Mouse (Mus musculus) forebrain, embryonic 13.5 days (tissue): Measurements from ENCODE around the gene Klf3. TPM values are rescaled to one million over a fixed set of nuclear protein-coding genes. Genes with fewer than 3 reads are reported as not detected.
A peak's percentile ranks its signal among the peaks of the same experiment; 100 is the strongest.

Experiments
- ATAC-seq: fragments of 200-750 bp; cut with Nextera tagmentation; 2 replicates; pipeline ENCODE4 v1.8.0; 2017
- H3K27ac ChIP-seq: fragments of 300-500 bp; sonication (generic); 2 replicates; pipeline ENCODE4 v1.5.1; 2015; ENCODE audit warnings: inconsistent platforms, mild to moderate bottlenecking, moderate library complexity
- H3K27me3 ChIP-seq: fragments of 300-500 bp; sonication (generic); 2 replicates; pipeline ENCODE4 v1.6.1; 2015; ENCODE audit warnings: mild to moderate bottlenecking, inconsistent platforms
- H3K36me3 ChIP-seq: fragments of 300-500 bp; sonication (generic); 2 replicates; pipeline ENCODE4 v1.6.1; 2015; ENCODE audit warnings: mild to moderate bottlenecking, inconsistent platforms; ENCODE audit not compliant: poor library complexity, severe bottlenecking
- H3K4me1 ChIP-seq: fragments of 300-500 bp; sonication (generic); 2 replicates; pipeline ENCODE4 v1.6.1; 2015; ENCODE audit warnings: inconsistent platforms
- H3K4me2 ChIP-seq: fragments of 300-500 bp; sonication (generic); 2 replicates; pipeline ENCODE4 v1.6.1; 2015; ENCODE audit warnings: inconsistent platforms, mild to moderate bottlenecking, moderate library complexity
- H3K4me3 ChIP-seq: fragments of 300-500 bp; sonication (generic); 2 replicates; pipeline ENCODE4 v1.5.1; 2015; ENCODE audit warnings: mild to moderate bottlenecking, inconsistent platforms
- H3K9ac ChIP-seq: fragments of 300-500 bp; sonication (generic); 2 replicates; pipeline ENCODE4 v1.6.1; 2015; ENCODE audit warnings: mild to moderate bottlenecking, inconsistent platforms
- H3K9me3 ChIP-seq: fragments of 300-500 bp; sonication (generic); replicated peaks from 2 replicates; pipeline ENCODE4 v1.6.1; 2016; ENCODE audit warnings: inconsistent platforms
- WGBS: fragments of 180-500 bp; shearing (Covaris S2); methylation state at CpG from one replicate; pipeline ENCODE4 v1.1.7; 2015; 5-methylcytosine and 5-hydroxymethylcytosine counted together
- polyA plus RNA-seq: library from polyadenylated mRNA; unstranded; fragments of >200 nt; fragmentation: Nextera tagmentation; extraction: Ambion mirVana; gene quantifications from 2 replicates; pipeline ENCODE4 v1.2.1, GENCODE M21; 2015

Klf3 gene
- polyA plus RNA-seq = 24.0 and 25.1 TPM in 2 replicates

DNA sequence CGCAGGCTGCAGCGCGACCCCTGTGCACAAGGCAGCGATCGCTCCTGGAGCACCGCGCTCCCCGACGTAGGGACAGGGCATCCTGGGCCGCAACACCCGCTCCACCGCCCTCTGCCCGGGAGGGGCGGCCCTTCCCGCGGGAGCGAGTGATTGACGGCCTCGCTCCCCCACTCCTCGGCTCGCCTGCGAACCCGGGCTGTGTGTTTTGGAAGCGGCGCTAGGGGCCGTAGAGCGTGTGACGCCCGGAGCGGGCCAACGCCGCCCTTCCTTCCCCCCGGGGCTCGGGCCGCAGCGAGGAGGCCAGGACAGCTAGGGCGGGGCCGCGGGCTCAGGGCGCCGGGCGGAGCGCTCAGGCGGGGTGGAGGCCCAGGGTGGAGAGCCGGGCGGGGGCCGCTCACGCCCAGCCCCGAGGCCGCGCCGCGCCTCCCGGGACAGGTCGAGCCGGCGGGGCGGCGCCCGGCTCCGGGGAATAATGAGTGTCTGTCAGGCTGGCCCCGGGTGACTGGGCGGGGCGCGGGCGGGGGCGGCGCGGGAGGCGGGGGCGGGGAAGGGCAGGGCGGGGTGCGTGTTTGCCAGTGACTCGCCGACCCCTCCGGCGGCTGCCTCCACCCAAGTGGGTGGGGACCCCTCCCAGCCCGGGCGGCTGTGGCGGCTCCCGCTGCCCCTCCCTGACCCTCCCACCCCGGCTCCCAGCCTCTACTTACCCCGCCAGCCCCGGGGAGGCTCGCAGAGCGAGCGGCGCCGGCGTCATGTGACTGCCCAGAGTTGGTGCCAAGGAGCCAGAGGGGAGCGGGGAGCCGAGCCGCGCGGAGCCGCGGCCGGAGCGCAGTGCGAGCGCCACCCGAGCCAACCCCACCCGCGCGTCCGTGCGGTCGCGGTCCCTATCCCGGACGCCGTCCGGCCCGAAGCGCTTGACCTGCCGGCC, at the start of gene Klf3:
Gene Klf3, plus strand, starts transcription at position 594 of the 925 bp plus-strand sequence.
- H3K36me3 ChIP-seq = no peaks in the 10 kb centered on the region
- H3K9me3 ChIP-seq = 0 out of 2 replicates have a peak, but pooled peaks cover 3% of the 10 kb centered on the region
- H3K4me1 ChIP-seq = peaks cover 40% of the 10 kb centered on the region
- WGBS = under 1% methylated on average over 61 of the region's 116 CpGs
- peak within 1 kb of the TSS; percentile 96 for H3K27ac ChIP-seq
- H3K4me3 ChIP-seq = peak within 1 kb of the TSS; percentile 81
- H3K4me2 ChIP-seq = peak within 1 kb of the TSS; percentile 73
- H3K9ac ChIP-seq = peak within 1 kb of the TSS; percentile 92
- ATAC-seq = peak; percentile 89
- H3K27me3 ChIP-seq = no peaks in the 10 kb centered on the region; the same call in 1 of the 2 replicates

DNA sequence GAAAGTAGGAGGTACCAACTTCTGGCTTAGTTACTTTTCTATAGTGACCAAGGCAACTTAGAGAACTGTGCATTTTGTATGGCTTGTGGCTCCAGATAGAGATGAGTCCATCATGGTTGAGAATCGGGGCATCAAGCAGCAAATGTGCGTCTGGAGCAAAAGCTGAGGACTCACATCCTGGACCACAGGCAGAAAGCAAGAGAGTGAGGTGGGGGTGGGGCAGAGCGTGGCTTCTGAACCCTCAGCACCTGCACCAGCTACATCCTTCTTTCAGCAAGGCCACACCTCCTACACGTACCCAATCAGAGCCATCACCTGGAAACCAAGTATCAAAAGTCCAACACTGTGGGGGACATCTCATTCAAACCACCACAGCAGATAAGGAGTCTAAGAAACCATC, 40.9 kb upstream of the Klf3 start:
- Histone ChIP-seq H3K4me1 (no peaks in the 10 kb centered on the region), H3K9me3 (no peaks in the 10 kb centered on the region), H3K9ac (no peak overlapping the region), H3K4me3 (no peak overlapping the region), H3K27ac (no peak overlapping the region), H3K36me3 (no peaks in the 10 kb centered on the region), H3K27me3 (no peaks in the 10 kb centered on the region), H3K4me2 (no peak overlapping the region)
- ATAC-seq = no peak
- 92% methylated on average over 4 of the region's 4 CpGs for WGBS

DNA sequence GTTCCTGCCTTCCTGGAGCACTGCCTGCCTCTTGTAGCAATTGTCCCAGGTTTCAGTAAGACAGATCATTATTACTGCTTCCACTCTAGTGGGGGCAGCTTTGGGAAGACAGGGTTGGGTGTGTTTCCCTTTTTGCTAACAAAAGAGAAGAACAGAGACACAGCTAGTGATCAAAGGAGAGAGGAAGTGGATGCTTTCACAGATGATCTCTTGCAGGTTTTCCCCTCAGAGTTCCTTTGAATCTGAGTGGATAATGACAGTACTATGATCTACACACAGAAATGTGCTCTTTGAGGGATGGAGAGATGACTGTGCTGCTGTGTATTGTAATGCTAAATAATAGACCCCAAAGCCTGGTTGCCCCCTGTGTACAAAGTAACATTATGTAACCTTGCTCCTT, 38.7 kb upstream of the Klf3 start:
- H3K27me3 ChIP-seq = no peaks in the 10 kb centered on the region
- ATAC-seq = no peak
- no peaks in the 10 kb centered on the region for H3K4me1 ChIP-seq
- no peak overlapping the region for H3K27ac ChIP-seq
- H3K9me3 ChIP-seq = no peaks in the 10 kb centered on the region
- no peaks in the 10 kb centered on the region for H3K36me3 ChIP-seq
- H3K9ac ChIP-seq = no peak overlapping the region
- no peak overlapping the region for H3K4me2 ChIP-seq
- no peak overlapping the region for H3K4me3 ChIP-seq

DNA sequence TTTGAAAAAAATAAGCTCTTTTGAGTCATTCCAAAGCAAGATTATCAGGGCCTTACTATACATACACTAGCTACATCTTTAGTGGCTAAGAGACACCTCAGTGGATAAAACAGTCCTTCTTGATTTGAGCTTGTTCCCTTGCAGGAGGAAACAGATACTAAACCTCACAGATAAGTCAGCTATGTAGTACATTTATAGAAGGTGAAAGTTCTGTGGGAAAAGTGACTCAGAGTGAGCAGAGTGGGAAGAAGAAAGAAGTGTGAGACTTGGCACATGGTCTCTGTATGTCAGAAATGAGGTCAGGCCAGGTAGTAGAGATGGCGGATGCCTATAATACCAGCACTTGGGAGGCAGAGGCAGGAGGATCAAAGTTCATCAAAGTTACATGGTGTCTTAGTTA, 37.4 kb upstream of the Klf3 start:
- Histone ChIP-seq H3K4me1 (no peaks in the 10 kb centered on the region), H3K4me2 (no peak overlapping the region), H3K9me3 (no peaks in the 10 kb centered on the region), H3K27me3 (no peaks in the 10 kb centered on the region), H3K36me3 (no peaks in the 10 kb centered on the region), H3K27ac (no peak overlapping the region), H3K9ac (no peak overlapping the region), H3K4me3 (no peak overlapping the region)
- no peak for ATAC-seq
- 100% methylated on average over 1 of the region's 1 CpGs for WGBS

DNA sequence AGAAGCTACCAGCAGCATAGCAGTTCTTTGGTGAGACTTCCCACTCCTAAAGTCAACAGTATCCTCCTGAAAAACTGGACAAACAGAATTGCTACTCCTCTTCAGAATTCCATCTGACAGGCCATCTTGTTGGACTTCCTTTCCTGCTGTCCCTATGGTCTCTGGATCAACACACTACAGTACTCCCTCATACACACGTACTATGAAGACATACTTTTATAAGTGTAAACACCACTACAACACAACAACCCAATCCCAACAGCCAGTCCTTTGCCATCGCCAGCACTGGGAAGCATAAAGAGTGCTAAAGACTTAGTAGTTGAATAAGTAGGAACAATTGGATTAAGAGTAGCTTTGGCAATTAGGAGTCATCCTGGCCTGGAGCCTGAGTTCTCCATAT, 36.6 kb upstream of the Klf3 start:
- Histone ChIP-seq H3K36me3 (no peaks in the 10 kb centered on the region), H3K4me2 (no peak overlapping the region), H3K9me3 (no peaks in the 10 kb centered on the region), H3K4me3 (no peak overlapping the region), H3K4me1 (no peaks in the 10 kb centered on the region), H3K27ac (no peak overlapping the region), H3K27me3 (no peaks in the 10 kb centered on the region), H3K9ac (no peak overlapping the region)
- ATAC-seq = no peak
- 86% methylated on average over 2 of the region's 2 CpGs for WGBS

DNA sequence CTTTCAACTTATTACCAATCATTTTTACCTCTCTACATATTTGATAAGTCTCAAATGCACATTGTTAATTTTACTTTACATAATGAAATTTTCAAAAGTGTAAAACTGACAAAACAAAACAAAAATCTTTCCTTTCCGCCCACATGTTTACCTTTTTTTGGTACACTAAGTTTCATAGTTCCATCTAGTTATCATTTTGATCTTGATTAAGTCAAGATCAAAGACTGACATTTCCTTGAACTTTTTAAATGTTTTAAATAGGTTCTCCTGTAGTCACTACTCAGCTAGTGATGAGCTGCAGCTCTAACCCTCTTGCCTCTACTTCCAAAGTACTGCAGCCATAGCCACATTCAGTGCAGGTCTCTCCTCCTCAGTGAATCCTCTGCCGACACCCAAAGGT, 31.6 kb upstream of the Klf3 start:
- no peaks in the 10 kb centered on the region for H3K9me3 ChIP-seq
- no peak for ATAC-seq
- WGBS = 96% methylated on average over 2 of the region's 2 CpGs
- H3K27me3 ChIP-seq = no peaks in the 10 kb centered on the region
- H3K4me1 ChIP-seq = no peaks in the 10 kb centered on the region
- no peaks in the 10 kb centered on the region for H3K36me3 ChIP-seq
- H3K4me2 ChIP-seq = no peak overlapping the region
- no peak overlapping the region for H3K9ac ChIP-seq
- no peak overlapping the region for H3K27ac ChIP-seq
- no peak overlapping the region for H3K4me3 ChIP-seq

DNA sequence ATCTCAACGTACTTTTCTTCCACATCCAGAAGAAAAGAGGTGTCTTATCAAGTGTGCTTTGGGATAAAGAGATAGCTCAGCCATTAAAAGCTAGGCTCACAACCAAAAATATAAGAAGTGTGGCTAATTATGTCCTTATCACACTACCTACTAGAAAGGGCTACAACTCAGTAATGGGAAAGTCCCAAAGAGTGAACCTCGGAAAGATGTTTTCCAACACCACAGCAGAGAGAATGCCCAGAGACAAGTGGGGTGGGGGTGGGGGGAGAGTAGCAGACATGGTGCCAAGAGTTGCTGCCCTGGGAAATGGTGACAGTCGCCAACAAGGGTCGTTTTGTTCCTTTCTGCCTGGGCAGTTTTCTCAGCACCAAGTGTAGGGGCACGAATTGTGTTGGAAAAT, 25.0 kb upstream of the Klf3 start:
- H3K9me3 ChIP-seq = no peaks in the 10 kb centered on the region
- no peaks in the 10 kb centered on the region for H3K27me3 ChIP-seq
- H3K4me1 ChIP-seq = no peaks in the 10 kb centered on the region
- H3K4me3 ChIP-seq = no peak overlapping the region
- no peak overlapping the region for H3K4me2 ChIP-seq
- ATAC-seq = no peak
- H3K36me3 ChIP-seq = no peaks in the 10 kb centered on the region
- H3K27ac ChIP-seq = no peak overlapping the region
- WGBS = 73% methylated on average over 5 of the region's 5 CpGs
- H3K9ac ChIP-seq = no peak overlapping the region

DNA sequence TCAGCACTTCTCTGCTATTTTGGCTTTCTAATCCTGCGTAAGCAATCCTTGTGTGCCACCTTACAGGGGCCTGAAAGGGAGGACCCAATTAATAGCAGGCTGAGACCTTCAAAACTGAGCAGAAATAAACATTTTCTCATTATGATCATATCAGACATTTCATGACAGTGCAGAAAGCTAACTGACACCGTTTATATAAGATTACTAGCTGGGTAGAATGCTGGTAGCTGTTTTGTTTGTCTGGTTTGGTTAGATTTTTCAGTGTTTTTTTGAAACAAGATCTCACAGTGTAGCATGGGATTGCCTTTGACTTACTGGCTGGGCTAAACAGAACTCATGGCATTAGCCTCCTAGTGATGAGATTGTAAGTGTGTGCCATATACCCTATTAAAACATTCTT, 23.9 kb upstream of the Klf3 start:
- 78% methylated on average over 2 of the region's 2 CpGs for WGBS

DNA sequence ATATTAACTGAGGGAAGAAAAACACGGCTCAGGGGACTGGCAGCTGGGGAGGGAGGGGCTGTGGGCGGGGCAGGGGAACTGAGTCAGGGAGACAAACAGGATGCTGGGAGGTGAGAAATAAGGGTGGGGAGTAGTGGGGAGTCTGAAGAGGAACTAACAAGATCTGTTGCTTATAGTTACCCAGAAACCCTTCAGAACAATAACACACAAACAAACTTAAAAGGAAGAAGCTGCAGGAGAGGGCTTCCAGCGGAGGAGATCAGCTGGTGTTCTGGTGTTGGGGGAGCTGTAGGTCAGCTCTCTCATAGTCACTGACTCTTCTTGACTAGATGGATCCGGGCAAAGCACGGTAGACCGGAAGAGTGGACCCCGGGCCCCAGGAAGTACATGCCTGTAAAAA, 22.4 kb upstream of the Klf3 start:
- 81% methylated on average over 7 of the region's 7 CpGs for WGBS
- no peak overlapping the region for H3K4me2 ChIP-seq
- H3K4me3 ChIP-seq = no peak overlapping the region
- no peak overlapping the region for H3K9ac ChIP-seq
- no peak for ATAC-seq
- H3K27me3 ChIP-seq = no peaks in the 10 kb centered on the region
- H3K27ac ChIP-seq = no peak overlapping the region
- no peaks in the 10 kb centered on the region for H3K9me3 ChIP-seq
- H3K36me3 ChIP-seq = no peaks in the 10 kb centered on the region
- no peaks in the 10 kb centered on the region for H3K4me1 ChIP-seq

More for the DNA sequence above, 23.9 kb upstream of the Klf3 start:
- H3K27me3 ChIP-seq = no peaks in the 10 kb centered on the region
- H3K27ac ChIP-seq = no peak overlapping the region
- ATAC-seq = no peak
- H3K36me3 ChIP-seq = no peaks in the 10 kb centered on the region
- H3K4me1 ChIP-seq = no peaks in the 10 kb centered on the region
- H3K9me3 ChIP-seq = no peaks in the 10 kb centered on the region
- no peak overlapping the region for H3K9ac ChIP-seq
- no peak overlapping the region for H3K4me3 ChIP-seq
- no peak overlapping the region for H3K4me2 ChIP-seq

DNA sequence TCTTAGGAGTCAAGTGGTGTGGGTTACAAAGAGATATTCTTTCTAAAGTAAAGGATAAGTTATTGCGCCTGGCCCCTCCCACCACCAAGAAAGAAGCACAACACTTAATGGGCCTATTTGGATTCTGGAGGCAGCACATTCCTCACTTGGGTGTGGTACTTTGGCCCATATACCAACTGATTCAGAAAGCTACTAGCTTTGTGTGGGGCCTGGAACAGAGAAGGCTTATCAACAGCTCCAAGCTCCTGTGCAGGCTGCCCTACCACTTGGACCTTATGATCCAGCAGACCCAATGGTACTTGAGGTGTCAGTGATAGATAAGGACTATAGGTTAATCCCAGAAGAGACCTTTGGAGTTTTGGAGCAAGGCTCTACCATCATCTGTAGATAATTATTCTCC, 15.0 kb upstream of the Klf3 start:
- Histone ChIP-seq H3K36me3 (no peaks in the 10 kb centered on the region), H3K27me3 (no peaks in the 10 kb centered on the region), H3K9ac (no peak overlapping the region), H3K9me3 (no peaks in the 10 kb centered on the region), H3K4me1 (no peaks in the 10 kb centered on the region), H3K27ac (no peak overlapping the region), H3K4me3 (no peak overlapping the region), H3K4me2 (no peak overlapping the region)
- WGBS = 97% methylated on average over 1 of the region's 1 CpGs
- no peak for ATAC-seq

DNA sequence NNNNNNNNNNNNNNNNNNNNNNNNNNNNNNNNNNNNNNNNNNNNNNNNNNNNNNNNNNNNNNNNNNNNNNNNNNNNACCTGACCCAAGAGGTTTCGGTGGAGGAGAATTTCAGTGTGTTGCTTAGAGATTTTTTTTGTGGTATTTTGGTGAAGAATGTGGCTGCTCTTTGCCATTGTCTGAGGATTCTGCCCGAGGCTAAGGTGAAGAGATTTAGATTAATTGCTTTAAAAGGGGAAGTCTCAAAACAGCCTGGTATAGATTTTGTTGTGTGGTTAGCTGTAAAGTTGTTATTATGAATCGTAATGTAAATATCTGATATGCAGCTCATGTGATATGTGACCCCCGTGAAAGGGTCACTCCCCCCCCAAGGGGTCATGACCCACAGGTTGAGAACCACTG, 5.0 kb upstream of the Klf3 start:
- Histone ChIP-seq H3K4me1 (peaks cover 8% of the 10 kb centered on the region; the same call in 1 of the 2 replicates), H3K36me3 (no peaks in the 10 kb centered on the region), H3K27me3 (no peaks in the 10 kb centered on the region; the same call in 1 of the 2 replicates), H3K4me3 (no peak overlapping the region), H3K27ac (no peak overlapping the region), H3K9ac (no peak overlapping the region), H3K9me3 (peaks cover 15% of the 10 kb centered on the region; the same call in 1 of the 2 replicates), H3K4me2 (no peak overlapping the region)
- 79% methylated on average over 4 of the region's 4 CpGs for WGBS
- no peak for ATAC-seq

DNA sequence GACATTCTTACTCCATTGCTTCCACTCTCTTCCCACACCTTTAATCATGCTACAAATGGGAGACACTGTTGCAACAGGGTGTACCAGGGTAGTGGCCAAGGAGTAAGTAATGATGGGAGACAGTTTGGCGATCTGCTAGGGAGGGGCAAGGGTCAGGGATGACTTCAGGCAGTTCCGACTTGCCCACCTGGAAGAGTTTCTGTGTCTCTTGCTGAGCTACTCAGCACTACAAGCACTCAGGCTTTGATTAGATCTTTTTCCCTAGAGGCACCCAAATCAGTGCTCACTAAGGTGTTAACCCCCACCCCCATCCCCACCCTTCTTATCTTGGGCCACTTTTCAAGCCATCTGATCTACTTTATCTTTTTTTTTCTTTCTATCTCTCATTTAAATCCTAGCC, 1.6 kb upstream of the Klf3 start:
- Histone ChIP-seq H3K27ac (no peak overlapping the region), H3K4me1 (peaks cover 26% of the 10 kb centered on the region), H3K4me3 (no peak overlapping the region), H3K27me3 (no peaks in the 10 kb centered on the region; the same call in 1 of the 2 replicates), H3K36me3 (no peaks in the 10 kb centered on the region), H3K4me2 (no peak overlapping the region), H3K9ac (no peak overlapping the region), H3K9me3 (0 out of 2 replicates have a peak, but pooled peaks cover 3% of the 10 kb centered on the region)
- no peak for ATAC-seq
- 72% methylated on average over 2 of the region's 2 CpGs for WGBS
